Mouse (Mus musculus): Measurements from ENCODE around the gene Vcp. TPM values are rescaled to one million over a fixed set of nuclear protein-coding genes. Genes with fewer than 3 reads are reported as not detected.

The Vcp gene
- total and polyA plus RNA-seq, 2 experiments from 2014 or later, result 255 to 443 TPM

- no peak overlapping the region for H3K4me3 ChIP-seq (ENCODE audit: low read depth, low read length)
- no peak for TF ChIP-seq CTCF (IDR thresholded peaks at IDR 0.05; ENCODE audit: low read depth)
- no peak for ATAC-seq
- H3K27me3 ChIP-seq (ENCODE audit: insufficient read depth, low read length), result no peaks in the 10 kb centered on the region
- H3K9me3 ChIP-seq (ENCODE audit: low read length), result no peaks in the 10 kb centered on the region
- DNase-seq, result no peak
- H3K36me3 ChIP-seq (ENCODE audit: insufficient read depth), result peaks cover 3% of the 10 kb centered on the region; the same call in 1 of the 2 replicates
- H3K9ac ChIP-seq, result no peak overlapping the region
- H3K27ac ChIP-seq (ENCODE audit: low read depth, low read length), result peak overlapping the region; percentile 90
- 0 out of 2 replicates have a peak overlapping the region, but pooled peaks have one; percentile 96 for H3K4me2 ChIP-seq (ENCODE audit: low read depth)
- WGBS, result 30% methylated on average over 13 of the region's 13 CpGs
- peaks cover 32% of the 10 kb centered on the region for H3K4me1 ChIP-seq (ENCODE audit: insufficient read depth)
These were observed 51.8 kb downstream of the Vcp start for GRCm38 (mm10) chr4:42948527-42948926.

GRCm38 (mm10) chr4:42946733-42947290, 53.5 kb downstream of the Vcp start:
- TF ChIP-seq CTCF (IDR thresholded peaks at IDR 0.05; ENCODE audit: low read depth), result no peak
- Histone ChIP-seq H3K4me3 (ENCODE audit: low read depth, low read length) (no peak overlapping the region), H3K4me1 (ENCODE audit: insufficient read depth) (peaks cover 18% of the 10 kb centered on the region), H3K27ac (ENCODE audit: low read depth, low read length) (peak overlapping the region; percentile 90), H3K4me2 (ENCODE audit: low read depth) (peak overlapping the region; percentile 41), H3K9ac (peak overlapping the region; percentile 39), H3K36me3 (ENCODE audit: insufficient read depth) (0 out of 2 replicates have a peak, but pooled peaks cover 1% of the 10 kb centered on the region), H3K27me3 (ENCODE audit: insufficient read depth, low read length) (no peaks in the 10 kb centered on the region), H3K9me3 (ENCODE audit: low read length) (no peaks in the 10 kb centered on the region)
- DNase-seq (peak; percentile 97), ATAC-seq (peak; percentile 63)
- 14% methylated on average over 10 of the region's 10 CpGs for WGBS

GRCm38 (mm10) chr4:42945952-42946351, 54.4 kb downstream of the Vcp start:
- Histone ChIP-seq H3K36me3 (ENCODE audit: insufficient read depth) (0 out of 2 replicates have a peak, but pooled peaks cover 5% of the 10 kb centered on the region), H3K27ac (ENCODE audit: low read depth, low read length) (peak overlapping the region; percentile 90), H3K9me3 (ENCODE audit: low read length) (no peaks in the 10 kb centered on the region), H3K27me3 (ENCODE audit: insufficient read depth, low read length) (no peaks in the 10 kb centered on the region), H3K4me3 (ENCODE audit: low read depth, low read length) (no peak overlapping the region), H3K4me2 (ENCODE audit: low read depth) (peak overlapping the region; percentile 41), H3K9ac (0 out of 2 replicates have a peak overlapping the region, but pooled peaks have one; percentile 39), H3K4me1 (ENCODE audit: insufficient read depth) (peaks cover 18% of the 10 kb centered on the region)
- ATAC-seq (no peak), DNase-seq (peak; percentile 91)
- WGBS, result 4% methylated on average over 5 of the region's 5 CpGs
- TF ChIP-seq CTCF (IDR thresholded peaks at IDR 0.05; ENCODE audit: low read depth), result peak; percentile 87

GRCm38 (mm10) chr4:42945445-42945844, 54.9 kb downstream of the Vcp start:
- H3K36me3 ChIP-seq (ENCODE audit: insufficient read depth), result peaks cover 9% of the 10 kb centered on the region
- TF ChIP-seq CTCF (IDR thresholded peaks at IDR 0.05; ENCODE audit: low read depth), result no peak
- H3K4me2 ChIP-seq (ENCODE audit: low read depth), result no peak overlapping the region
- H3K9ac ChIP-seq, result no peak overlapping the region
- ATAC-seq (no peak), DNase-seq (no peak)
- 76% methylated on average over 3 of the region's 3 CpGs for WGBS
- H3K9me3 ChIP-seq (ENCODE audit: low read length), result no peaks in the 10 kb centered on the region
- H3K27me3 ChIP-seq (ENCODE audit: insufficient read depth, low read length), result no peaks in the 10 kb centered on the region
- no peak overlapping the region for H3K4me3 ChIP-seq (ENCODE audit: low read depth, low read length)
- no peak overlapping the region for H3K27ac ChIP-seq (ENCODE audit: low read depth, low read length)
- peaks cover 18% of the 10 kb centered on the region for H3K4me1 ChIP-seq (ENCODE audit: insufficient read depth)

- Histone ChIP-seq H3K4me2 (ENCODE audit: low read depth) (no peak overlapping the region), H3K9ac (no peak overlapping the region), H3K36me3 (ENCODE audit: insufficient read depth) (peaks cover 13% of the 10 kb centered on the region), H3K27me3 (ENCODE audit: insufficient read depth, low read length) (no peaks in the 10 kb centered on the region), H3K4me3 (ENCODE audit: low read depth, low read length) (no peak overlapping the region), H3K4me1 (ENCODE audit: insufficient read depth) (peaks cover 18% of the 10 kb centered on the region), H3K9me3 (ENCODE audit: low read length) (no peaks in the 10 kb centered on the region), H3K27ac (ENCODE audit: low read depth, low read length) (no peak overlapping the region)
- ATAC-seq, result no peak
- no peak for TF ChIP-seq CTCF (IDR thresholded peaks at IDR 0.05; ENCODE audit: low read depth)
- no peak for DNase-seq
- 18% methylated on average over 6 of the region's 6 CpGs for WGBS
These were observed 55.3 kb downstream of the Vcp start for GRCm38 (mm10) chr4:42945043-42945442.

GRCm38 (mm10) chr4:42944185-42944584, 56.1 kb downstream of the Vcp start:
- Histone ChIP-seq H3K4me1 (ENCODE audit: insufficient read depth) (peaks cover 18% of the 10 kb centered on the region), H3K9me3 (ENCODE audit: low read length) (no peaks in the 10 kb centered on the region), H3K4me3 (ENCODE audit: low read depth, low read length) (no peak overlapping the region), H3K27me3 (ENCODE audit: insufficient read depth, low read length) (no peaks in the 10 kb centered on the region), H3K36me3 (ENCODE audit: insufficient read depth) (peaks cover 20% of the 10 kb centered on the region), H3K9ac (no peak overlapping the region), H3K4me2 (ENCODE audit: low read depth) (no peak overlapping the region), H3K27ac (ENCODE audit: low read depth, low read length) (no peak overlapping the region)
- 54% methylated on average over 9 of the region's 9 CpGs for WGBS
- no peak for TF ChIP-seq CTCF (IDR thresholded peaks at IDR 0.05; ENCODE audit: low read depth)
- ATAC-seq (no peak), DNase-seq (no peak)

- no peak for TF ChIP-seq CTCF (IDR thresholded peaks at IDR 0.05; ENCODE audit: low read depth)
- H3K9me3 ChIP-seq (ENCODE audit: low read length), result no peaks in the 10 kb centered on the region
- peaks cover 28% of the 10 kb centered on the region for H3K36me3 ChIP-seq (ENCODE audit: insufficient read depth)
- H3K27ac ChIP-seq (ENCODE audit: low read depth, low read length), result no peak overlapping the region
- ATAC-seq (peak; percentile 28), DNase-seq (peak; percentile 74)
- H3K4me1 ChIP-seq (ENCODE audit: insufficient read depth), result peaks cover 18% of the 10 kb centered on the region
- WGBS, result 15% methylated on average over 5 of the region's 5 CpGs
- no peak overlapping the region for H3K4me3 ChIP-seq (ENCODE audit: low read depth, low read length)
- no peak overlapping the region for H3K4me2 ChIP-seq (ENCODE audit: low read depth)
- no peaks in the 10 kb centered on the region for H3K27me3 ChIP-seq (ENCODE audit: insufficient read depth, low read length)
- H3K9ac ChIP-seq, result no peak overlapping the region
These were observed 57.0 kb downstream of the Vcp start for GRCm38 (mm10) chr4:42943341-42943740.

All from forebrain, postnatal 0 days (tissue).